Mouse (Mus musculus) cerebral cortex, adult 2 months (tissue): ENCODE measurements around the gene Gm36864.

Experiments
- WGBS: fragments of 180-500 bp; shearing (Covaris S2); methylation state at CpG from one replicate; pipeline ENCODE4 v1.1.7; 2018; 5-methylcytosine and 5-hydroxymethylcytosine counted together

Gm36864 gene

DNA sequence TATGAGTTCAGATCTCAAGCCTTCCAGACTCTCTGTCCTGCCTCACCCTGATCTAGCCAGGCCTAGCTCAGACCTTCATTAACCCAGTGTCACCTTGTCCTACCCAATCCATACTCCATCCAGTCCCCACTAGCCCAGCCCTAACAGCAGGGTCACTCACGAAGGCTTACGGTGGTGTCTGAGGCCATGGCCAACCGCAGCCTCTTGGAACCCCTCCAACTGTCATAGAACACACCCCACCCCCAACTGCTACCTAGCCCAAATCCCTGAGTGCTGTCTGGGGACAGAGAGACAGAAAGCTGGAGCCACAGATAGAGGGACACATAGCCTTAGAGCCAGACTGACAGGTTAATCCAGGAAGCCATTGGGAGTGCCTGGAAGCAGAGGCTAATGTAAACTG lies at the start of gene Gm36864:
Gm36864 (plus strand) TSS at position 269 of the 400 bp plus-strand sequence.
- WGBS = 83% methylated on average over 3 of the region's 3 CpGs

DNA sequence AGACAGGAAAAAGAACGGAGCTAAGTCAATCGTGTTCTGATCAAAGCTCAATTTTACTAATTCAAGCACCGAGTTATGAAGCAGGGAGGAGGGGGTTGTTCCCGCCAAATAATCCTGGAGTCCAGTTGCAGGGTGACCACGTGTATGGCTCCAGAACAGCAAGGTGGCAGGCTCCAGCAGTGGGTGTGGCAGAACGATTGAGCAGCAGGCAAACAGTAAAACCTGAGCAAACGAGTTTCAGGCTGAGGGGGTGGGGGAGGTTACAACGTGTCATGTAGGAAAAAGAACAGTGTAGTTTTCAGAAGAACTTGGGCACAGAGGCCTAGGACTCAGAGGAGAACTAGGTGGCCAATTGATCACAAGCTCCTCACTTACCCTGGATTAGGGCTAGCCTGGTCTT lies 49.5 kb upstream of the Gm36864 start:
- WGBS = 73% methylated on average over 8 of the region's 8 CpGs

DNA sequence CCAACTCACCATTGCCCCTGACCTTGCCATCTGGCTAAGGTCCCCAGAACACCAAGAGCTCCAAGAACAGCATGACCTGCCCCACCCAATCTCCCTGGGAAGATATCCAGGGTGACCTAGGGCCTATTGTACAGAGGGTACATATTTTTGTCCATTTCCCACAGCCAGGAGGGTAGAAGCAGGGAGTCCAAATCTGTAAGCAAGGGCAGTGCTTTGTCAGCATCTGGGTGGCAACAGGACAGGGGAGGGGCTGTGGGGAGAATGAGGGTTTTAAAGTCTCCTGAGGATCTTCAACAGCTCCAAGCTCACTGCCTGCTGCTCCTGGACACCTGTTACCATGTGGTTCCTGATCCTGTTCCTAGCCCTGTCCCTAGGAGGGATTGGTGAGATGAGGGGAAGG lies 48.0 kb upstream of the Gm36864 start, which contains the start of gene Klk1b24:
Klk1b24 (plus strand) TSS at position 301 of the 400 bp plus-strand sequence.

DNA sequence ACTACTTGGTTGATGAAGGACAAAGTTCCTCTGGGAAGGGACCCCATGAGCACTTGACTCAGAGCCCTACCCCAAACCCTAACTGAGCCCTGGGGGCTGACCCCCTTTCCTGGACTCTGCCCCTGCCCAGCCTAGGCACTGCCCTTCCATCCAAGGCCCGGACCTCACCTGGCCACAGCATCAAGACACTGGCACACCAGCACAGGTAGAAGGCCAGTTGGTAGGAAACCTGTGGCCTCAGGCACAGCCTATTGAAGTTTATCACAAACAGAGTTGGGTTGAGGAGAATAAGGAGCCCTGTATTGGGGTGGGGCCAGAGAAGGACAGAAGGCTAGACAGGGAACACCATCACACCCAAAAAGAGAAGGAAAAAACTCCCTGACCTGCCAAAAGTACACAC lies 42.5 kb upstream of the Gm36864 start:
- WGBS = 93% methylated on average over 1 of the region's 1 CpGs

DNA sequence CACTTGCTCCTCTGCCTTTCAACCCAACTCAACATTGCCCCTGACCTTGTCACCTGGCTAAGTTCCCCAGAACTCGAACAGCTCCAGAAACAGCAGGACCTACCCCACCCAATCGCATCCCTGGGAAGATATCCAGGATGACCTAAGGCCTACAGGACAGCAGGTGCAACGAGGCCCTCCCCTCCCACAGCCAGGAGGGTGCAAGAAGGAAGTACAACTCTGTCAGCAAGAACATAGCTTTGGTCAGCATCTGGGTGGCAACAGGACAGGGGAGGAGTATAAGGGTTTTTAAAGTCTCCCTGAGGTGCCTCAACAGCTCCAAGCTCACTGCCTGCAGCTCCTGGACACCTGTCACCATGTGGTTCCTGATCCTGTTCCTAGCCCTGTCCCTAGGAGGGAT lies 38.1 kb upstream of the Gm36864 start, which contains the start of gene Klk1b3:
Klk1b3 (plus strand) TSS at position 301 of the 400 bp plus-strand sequence.
- 65% methylated on average over 3 of the region's 3 CpGs for WGBS

DNA sequence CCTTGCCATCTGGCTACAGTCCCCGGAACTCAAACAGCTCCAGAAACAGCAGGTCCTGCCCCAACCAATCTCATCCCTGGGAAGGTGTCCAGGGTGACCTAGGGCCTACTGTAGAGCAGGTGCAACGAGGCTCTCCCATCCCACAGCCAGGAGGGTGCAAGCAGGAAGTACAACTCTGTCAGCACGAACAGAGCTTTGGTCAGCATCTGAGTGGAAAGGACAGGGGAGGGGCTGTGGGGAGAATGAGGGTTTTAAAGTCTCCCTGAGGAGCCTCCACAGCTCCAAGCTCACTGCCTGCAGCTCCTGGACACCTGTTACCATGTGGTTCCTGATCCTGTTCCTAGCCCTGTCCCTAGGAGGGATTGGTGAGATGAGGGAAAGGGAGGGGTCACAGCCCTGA lies 28.8 kb upstream of the Gm36864 start, which contains the start of gene Klk1b4:
Klk1b4 (plus strand) TSS at position 301 of the 400 bp plus-strand sequence.
- 66% methylated on average over 3 of the region's 3 CpGs for WGBS

DNA sequence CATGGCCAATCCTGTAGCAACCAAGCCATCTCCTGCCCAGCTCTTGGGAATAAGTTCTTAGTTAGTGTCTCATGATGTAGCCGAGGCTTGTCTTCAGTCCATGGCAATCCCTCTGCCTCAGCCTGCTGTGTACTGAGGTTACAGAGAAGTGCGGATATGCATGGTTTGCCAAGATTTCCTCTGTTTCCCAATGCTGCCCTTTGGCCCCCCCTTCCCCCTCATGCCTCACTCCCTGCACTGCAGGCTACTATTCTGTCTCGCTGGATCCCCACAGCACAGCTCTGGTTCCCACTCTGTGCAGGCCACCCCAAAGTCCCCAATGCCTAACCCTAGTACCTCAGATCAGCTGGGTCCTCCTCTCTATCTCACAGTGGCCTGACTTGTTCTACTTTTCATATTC lies 27.7 kb upstream of the Gm36864 start:
- WGBS = 86% methylated on average over 3 of the region's 3 CpGs

DNA sequence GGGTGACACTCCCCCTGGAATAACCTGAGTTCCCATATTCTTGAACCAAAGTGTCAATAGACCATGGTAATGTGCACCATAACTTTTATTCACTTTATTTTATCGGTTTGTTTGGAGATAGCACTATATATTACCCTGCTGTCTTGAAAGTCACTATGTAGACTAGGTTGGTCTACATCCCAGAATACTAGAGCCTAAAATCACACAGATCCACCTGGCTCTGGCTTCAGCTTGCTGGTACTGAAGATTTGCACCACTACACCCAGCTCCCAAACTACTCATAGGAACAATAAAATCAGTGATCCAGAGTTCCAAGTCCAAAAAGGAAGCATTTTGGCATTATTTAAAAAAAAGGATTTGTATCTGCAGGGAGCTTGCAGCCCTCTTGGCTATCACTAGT lies 20.3 kb upstream of the Gm36864 start, which contains the start of gene Klk1b5:
Klk1b5 (plus strand) TSS at position 301 of the 400 bp plus-strand sequence.
- 82% methylated on average over 1 of the region's 1 CpGs for WGBS

DNA sequence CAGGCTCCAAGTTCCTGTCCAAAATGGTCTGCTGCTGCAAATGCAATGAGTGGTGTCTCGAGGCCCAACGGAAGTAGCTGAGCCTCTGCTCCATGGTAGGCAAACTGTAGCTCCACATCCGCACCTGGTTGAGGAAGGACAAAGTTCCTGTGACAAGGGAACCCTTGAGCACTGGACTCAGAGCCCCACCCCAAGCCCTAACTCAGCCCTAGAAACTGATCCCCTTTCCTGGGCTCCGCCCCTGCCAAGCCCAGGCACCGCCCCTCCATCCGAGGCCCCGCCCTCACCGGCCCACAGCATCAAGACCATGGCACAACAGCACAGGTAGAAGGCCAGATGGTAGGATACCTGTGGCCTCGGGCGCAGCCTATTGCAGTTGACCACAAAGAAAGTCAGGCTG lies 14.4 kb upstream of the Gm36864 start:
- WGBS = 77% methylated on average over 10 of the region's 10 CpGs

DNA sequence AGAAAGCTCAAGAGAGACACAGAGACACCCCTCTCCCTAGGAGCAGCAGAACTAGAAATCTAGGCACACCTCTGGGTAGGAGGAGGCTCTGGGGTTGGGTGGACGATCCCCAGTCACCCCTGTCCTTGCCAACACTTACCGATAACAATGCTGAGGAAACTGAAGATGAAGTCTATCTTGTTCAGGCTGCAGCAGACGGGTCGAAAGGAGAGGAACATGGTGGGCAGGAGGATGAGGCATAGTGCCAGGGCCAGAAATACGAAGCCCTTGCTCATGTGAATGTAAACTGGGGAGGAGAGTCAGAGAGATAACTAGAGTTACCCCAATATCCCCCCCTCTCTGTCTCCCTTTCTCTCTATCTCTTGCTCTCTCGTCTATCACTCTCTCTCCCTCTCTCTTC lies 13.6 kb upstream of the Gm36864 start:
- WGBS = 86% methylated on average over 6 of the region's 6 CpGs

DNA sequence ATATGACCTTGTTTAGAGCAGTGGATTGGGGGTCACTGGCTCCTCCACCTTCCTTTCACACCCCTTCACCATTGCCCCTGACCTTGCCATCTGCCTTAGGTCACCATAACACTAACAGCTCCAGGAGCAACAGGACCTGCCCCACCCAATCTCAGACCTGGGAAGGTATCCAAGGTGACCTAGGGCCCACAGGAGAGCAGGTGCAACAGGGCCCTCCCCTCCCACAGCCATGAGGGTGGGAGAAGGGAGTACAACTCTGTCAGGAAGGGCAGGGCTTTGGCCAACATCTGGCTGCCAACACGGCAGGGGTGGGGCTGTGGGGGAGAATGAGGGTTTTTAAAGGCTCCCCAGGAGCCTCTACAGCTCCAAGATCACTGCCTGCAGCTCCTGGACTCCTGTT lies 10.9 kb upstream of the Gm36864 start, which contains the start of gene Klk1:
Klk1 (plus strand) TSS at position 285 of the 400 bp plus-strand sequence.
- 53% methylated on average over 1 of the region's 1 CpGs for WGBS

DNA sequence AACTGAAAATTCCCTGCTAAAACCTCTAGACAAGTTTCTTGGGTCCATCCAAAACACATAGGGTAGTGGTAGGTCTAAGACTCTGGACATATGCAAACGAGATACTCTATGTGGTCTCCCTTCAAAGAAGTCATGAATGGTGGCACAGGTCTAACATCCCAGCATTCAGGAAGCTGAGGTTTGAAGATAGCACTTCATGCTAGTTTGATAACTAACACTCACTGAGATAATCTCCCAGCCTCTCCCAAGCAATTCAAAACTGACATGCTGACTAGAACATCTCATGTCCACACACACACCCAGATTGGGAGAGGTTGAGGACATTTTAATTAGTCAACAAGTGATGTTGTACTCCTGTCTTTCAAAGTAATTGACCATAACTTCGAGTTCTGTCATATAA lies 3.9 kb downstream of the Gm36864 start:
- WGBS = 55% methylated on average over 2 of the region's 2 CpGs

DNA sequence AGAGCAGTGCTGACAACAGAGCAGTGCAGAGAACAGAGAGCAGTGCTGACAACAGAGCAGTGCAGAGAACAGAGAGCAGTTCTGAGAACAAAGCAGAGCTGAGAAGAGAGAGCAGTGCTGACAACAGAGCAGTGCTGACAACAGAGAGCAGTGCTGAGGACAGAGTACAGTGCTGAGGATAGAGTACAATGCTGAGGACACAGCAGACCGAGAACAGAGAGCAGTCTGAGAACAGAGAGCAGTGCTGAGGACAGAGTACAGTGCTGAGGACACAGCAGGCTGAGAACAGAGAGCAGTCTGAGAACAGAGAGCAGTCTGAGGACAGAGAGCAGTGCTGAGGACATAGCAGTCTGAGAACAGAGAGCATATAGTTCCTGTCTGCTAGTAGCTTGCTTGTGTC lies 4.7 kb downstream of the Gm36864 start:
- WGBS = 52% methylated on average over 1 of the region's 1 CpGs

DNA sequence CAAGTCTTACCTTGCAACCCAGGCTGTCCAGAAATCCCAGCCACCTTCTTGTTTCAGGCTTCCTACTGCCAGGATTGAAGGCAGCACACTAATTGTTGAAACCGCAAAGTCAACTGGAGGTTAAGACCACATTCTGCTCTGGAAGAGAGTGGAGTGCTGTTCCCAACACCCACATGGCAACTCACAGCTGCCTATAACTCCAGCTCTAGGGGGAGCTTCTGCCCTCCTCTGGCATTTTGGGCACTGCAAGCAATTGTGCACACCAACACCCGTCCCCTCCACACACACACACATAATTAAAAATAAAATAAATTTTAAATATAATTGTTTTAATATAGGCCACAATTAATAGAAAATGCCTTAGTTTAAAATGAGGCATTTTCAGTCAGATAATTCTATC lies 5.2 kb downstream of the Gm36864 start:
- WGBS = 47% methylated on average over 2 of the region's 2 CpGs

DNA sequence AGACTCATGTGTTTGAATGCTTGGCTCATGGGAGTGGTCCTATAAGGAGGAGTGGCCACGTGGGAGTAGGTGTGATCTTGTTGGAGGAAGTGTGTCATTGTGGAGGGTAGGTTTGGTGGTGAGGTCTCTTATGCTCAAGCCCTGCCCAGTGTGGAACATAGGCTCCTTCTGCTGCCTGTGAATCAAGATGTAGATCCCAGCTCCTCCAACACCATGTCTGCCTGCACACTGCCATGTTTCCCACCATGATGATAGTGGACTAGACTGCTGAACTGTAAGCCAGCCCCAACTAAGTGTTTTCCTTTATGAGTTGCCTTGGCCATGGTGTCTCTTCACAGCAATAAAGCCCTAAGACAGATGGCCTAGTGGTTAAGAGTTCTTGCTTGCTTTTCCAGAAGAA lies 8.1 kb downstream of the Gm36864 start:
- 65% methylated on average over 1 of the region's 1 CpGs for WGBS

DNA sequence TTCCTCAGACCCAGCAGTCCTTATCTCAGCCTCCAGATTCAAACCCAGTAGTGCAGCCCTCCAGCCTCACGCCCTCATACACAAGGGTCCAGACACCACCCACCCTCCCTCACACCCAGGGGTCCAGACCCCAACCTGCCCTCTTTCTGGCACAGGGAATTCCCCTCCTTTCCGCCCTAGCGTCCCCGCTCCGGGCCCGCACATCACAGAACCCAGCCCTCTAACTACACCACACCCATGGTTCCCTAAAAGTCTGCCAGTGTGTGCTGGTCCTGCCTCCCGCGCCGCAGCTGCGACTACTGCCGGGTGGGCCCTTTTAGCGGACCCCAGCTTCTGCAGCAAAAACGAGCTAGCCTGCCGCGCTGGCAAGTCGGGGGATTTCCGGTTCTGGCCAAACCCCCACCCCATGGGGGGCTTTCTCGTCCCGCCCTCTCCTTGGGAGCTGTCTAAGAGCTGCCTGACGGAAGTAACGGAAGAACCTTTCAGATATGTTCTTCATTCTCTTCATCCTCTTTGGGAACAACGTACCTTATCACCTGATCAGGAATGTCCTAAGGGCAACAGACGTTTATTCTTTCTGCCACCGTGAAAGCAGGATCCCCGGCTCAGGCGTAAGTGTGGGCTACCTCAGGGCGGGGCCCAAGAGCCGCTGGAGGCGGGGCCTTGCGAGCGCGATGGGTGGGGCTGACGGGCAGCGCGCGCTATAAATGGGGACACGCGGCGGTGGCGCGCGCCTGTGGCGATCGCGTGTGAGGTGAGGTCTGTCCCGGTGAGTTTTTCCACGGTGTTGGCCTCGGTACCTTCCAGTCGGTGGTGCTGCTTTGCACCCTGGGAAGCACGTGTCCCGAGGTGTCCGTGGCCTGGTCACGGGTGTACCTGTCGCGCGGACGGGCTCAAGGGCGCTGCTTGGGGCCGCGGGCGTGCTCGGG lies 10.3 kb downstream of the Gm36864 start, which contains the start of the genes 1700028J19Rik and 2410002F23Rik:
1700028J19Rik (minus strand) TSS at position 641 of the 929 bp plus-strand sequence.
2410002F23Rik (plus strand) TSS at position 668 of the 929 bp plus-strand sequence.
- under 1% methylated on average over 62 of the region's 62 CpGs for WGBS

DNA sequence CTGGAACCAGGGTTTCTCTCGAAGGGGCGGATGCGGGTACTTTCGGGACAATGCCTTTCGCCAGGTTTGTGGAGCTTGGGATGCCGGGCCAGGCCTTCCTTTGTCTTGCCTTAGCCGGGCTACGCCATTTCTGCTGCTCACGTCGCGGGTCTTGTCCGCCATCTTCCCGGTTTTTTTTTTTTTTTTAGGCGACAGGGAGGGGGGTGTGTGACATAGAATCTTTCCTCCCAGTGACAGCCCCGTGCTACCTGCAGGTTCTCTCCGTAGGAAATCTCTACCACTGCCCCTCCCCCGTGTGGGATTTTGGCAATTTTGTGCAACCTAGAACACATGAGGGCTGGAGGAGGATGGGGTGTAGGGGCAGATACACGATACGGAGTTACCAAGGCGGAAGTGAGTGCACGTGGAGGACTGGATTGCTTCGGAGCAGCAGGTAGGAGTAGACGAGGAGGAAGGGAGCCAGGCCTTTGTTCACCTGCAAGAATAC lies 11.1 kb downstream of the Gm36864 start:
- WGBS = under 1% methylated on average over 23 of the region's 23 CpGs

DNA sequence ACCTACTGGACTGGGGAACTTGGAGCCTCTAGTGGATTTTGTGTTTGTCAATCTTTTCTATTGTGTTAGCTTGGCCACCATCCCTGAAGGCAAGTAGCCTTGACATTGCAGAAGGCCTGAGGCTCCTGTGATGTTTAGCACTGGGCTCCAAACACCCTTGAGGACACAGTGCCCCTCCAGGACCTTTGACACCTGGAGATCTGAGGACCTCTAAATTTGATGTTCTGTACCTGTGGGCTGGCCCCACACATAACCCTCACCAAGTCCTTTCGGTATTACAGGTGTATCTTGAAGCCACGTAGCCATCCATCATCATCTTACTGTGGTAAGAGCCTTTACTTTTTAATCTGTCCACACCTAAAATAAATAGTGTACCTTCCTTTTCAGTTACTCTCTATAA lies 12.0 kb downstream of the Gm36864 start:
- WGBS = 93% methylated on average over 2 of the region's 2 CpGs

DNA sequence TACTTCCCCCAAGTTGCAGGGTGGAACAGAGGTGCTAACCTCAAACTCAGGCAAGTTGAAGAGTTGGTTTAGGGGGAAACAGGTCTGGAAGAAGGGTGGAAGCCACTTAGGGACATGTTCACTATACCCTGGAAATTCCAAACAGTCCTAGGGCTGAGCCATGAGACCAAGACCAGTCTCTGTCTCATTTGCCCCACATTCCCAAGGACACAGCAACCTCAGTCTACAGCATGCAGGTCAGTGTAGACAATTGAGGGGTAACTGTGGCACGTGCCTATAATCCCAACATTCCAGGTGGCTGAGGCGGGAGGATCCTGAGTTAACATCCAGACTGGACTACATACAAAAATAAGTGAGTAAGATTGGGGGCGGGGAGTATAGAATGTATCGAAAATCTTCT lies 13.3 kb downstream of the Gm36864 start:
- WGBS = 85% methylated on average over 4 of the region's 4 CpGs

DNA sequence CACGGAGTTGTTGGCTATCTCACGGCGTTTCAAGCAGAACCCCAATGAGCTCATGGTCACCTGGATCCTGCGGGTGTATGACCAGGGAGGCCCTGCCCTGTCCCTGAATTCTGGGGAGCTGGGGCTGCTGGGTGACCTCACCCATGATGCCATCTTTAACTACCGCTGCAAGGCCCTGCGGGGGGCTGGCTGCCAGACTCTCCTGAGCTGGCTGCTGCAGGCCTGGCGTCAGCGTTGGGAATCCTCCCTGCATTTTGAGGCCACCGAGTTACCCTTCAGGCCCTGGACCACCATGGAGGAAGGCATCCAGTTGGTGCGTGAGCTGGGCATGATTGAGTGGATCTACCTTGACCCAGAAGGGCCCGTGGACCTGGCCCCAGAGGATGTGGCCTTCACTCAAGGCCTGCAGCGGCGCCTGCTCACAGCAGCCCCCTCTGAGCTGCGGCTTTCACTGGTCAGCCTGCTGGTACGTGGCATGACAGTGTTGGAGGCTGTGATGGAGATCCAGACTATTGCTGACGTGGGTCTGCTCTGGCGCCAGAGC lies 14.8 kb downstream of the Gm36864 start:
- 85% methylated on average over 17 of the region's 17 CpGs for WGBS

DNA sequence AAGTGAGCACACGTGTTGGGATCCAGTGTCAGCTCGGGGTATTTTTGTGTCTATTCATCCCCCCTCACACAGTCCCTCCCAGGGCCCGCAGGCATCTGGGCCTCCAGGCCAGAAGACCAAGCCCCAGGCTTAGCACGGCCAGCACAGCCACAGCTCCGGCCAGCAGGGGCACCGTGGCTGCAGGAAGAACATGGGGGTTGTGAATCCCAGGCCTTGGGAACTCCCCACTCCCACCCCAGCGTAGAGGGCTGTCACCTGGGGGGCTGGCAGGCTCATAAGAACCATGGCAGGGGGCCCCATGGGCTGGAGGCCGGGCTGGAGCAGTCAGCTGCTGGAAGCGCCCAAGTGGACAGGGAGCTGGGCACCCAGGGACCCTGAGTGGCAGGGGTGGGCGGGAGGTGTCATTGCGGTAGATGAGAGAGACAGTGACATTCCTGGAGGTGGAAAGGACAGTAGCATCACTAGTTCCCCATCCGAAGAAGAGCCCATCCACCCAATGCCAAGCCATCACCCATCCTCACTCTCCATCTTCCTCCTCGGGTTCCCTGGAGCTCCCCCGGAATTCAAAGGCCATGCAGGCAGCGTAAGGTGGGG lies 17.1 kb downstream of the Gm36864 start:
- WGBS = 63% methylated on average over 15 of the region's 15 CpGs

DNA sequence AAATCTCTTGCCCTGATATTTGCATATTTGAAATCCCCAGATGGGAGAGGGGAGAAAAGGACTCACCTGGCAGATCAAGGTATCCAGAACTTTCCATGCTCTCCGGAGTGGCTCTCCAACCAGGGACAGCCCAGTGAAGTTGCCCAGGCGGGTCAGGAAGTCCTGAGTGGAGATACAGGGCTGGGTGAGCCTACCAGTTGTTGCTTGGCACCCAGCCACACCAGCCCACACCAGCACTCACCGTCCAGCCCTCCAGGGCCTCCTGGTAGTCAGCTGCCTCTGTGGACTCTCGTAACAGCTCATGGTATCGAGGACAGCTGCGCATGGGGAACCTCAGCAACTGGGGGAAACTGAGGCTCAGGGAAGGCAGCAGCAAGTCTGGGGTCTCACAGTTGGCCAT lies 19.0 kb downstream of the Gm36864 start:
- WGBS = 76% methylated on average over 6 of the region's 6 CpGs
